Mouse (Mus musculus) limb, embryonic 11.5 days (tissue): ENCODE data around the gene Tmem158. TPM values are rescaled to one million over a fixed set of nuclear protein-coding genes. Genes with fewer than 3 reads are reported as not detected.
A peak's percentile ranks its signal among the peaks of the same experiment; 100 is the strongest.

Experiments
- ATAC-seq: fragments of 200-750 bp; cut with Nextera tagmentation; 2 replicates; pipeline ENCODE4 v1.8.0; 2017; ENCODE audit warnings: low read depth; ENCODE audit not compliant: insufficient number of reproducible peaks, low FRiP score, low TSS enrichment
- DNase-seq: peaks from one replicate; pipeline ENCODE4 v3.0.0-alpha.2; 2015; ENCODE audit warnings: low spot score
- H3K27ac ChIP-seq: fragments of 300-500 bp; sonication (generic); replicated peaks from 2 replicates; pipeline ENCODE4 v1.5.1; 2014; ENCODE audit warnings: low read depth, mild to moderate bottlenecking, low read length
- H3K27me3 ChIP-seq: fragments of 300-500 bp; sonication (generic); 2 replicates; pipeline ENCODE4 v1.6.1; 2014; ENCODE audit warnings: mild to moderate bottlenecking, low read length, mixed read lengths; ENCODE audit not compliant: control insufficient read depth, insufficient read depth
- H3K36me3 ChIP-seq: fragments of 300-500 bp; sonication (generic); 2 replicates; pipeline ENCODE4 v1.6.1; 2014; ENCODE audit warnings: mild to moderate bottlenecking, low read length, moderate library complexity, mixed read lengths; ENCODE audit not compliant: control insufficient read depth, insufficient read depth
- H3K4me1 ChIP-seq: fragments of 300-500 bp; sonication (generic); 2 replicates; pipeline ENCODE4 v1.6.1; 2014; ENCODE audit warnings: low read length, mixed read lengths; ENCODE audit not compliant: control insufficient read depth, insufficient read depth
- H3K4me2 ChIP-seq: fragments of 300-500 bp; sonication (generic); 2 replicates; pipeline ENCODE4 v1.6.1; 2014; ENCODE audit warnings: low read depth, mild to moderate bottlenecking, moderate library complexity; ENCODE audit not compliant: severe bottlenecking
- H3K4me3 ChIP-seq: fragments of 300-500 bp; sonication (generic); 2 replicates; pipeline ENCODE4 v1.5.1; 2014; ENCODE audit warnings: low read depth, low read length
- H3K9ac ChIP-seq: fragments of 300-500 bp; sonication (generic); 2 replicates; pipeline ENCODE4 v1.6.1; 2014; ENCODE audit warnings: mild to moderate bottlenecking, low read length
- H3K9me3 ChIP-seq: fragments of 300-500 bp; sonication (generic); 2 replicates; pipeline ENCODE4 v1.6.1; 2016; ENCODE audit warnings: low read length; ENCODE audit not compliant: control insufficient read depth
- WGBS: fragments of 180-500 bp; shearing (Covaris S2); extraction: QIAGEN DNeasy Blood & Tissue Kit; methylation state at CpG from one replicate; pipeline ENCODE4 v1.1.7; 2014; 5-methylcytosine and 5-hydroxymethylcytosine counted together
- polyA plus RNA-seq: library from polyadenylated mRNA; unstranded; fragments of >200 nt; fragmentation: Nextera tagmentation; extraction: Ambion mirVana; gene quantifications from 2 replicates; pipeline ENCODE4 v1.2.1, GENCODE M21; 2014

Tmem158 gene
- polyA plus RNA-seq, 1 experiment from 2014 or later, result 4.4 TPM

- Histone ChIP-seq H3K4me3 (no peak overlapping the region), H3K9ac (no peak overlapping the region), H3K4me2 (no peak overlapping the region), H3K36me3 (no peaks in the 10 kb centered on the region), H3K27me3 (no peaks in the 10 kb centered on the region), H3K9me3 (no peaks in the 10 kb centered on the region), H3K27ac (no peak overlapping the region), H3K4me1 (0 out of 2 replicates have a peak, but pooled peaks cover 2% of the 10 kb centered on the region)
- no peak for DNase-seq
- 82% methylated on average over 2 of the region's 2 CpGs for WGBS
- ATAC-seq, result no peak
Measured at GRCm38 (mm10) chr9:123240751-123241150, 19.8 kb downstream of the Tmem158 start.

GRCm38 (mm10) chr9:123240271-123240670, 20.3 kb downstream of the Tmem158 start:
- ATAC-seq, result no peak
- Histone ChIP-seq H3K9me3 (no peaks in the 10 kb centered on the region), H3K36me3 (no peaks in the 10 kb centered on the region), H3K27ac (no peak overlapping the region), H3K4me2 (no peak overlapping the region), H3K9ac (no peak overlapping the region), H3K27me3 (no peaks in the 10 kb centered on the region), H3K4me3 (no peak overlapping the region), H3K4me1 (0 out of 2 replicates have a peak, but pooled peaks cover 2% of the 10 kb centered on the region)
- WGBS, result 95% methylated on average over 5 of the region's 5 CpGs
- DNase-seq, result no peak

GRCm38 (mm10) chr9:123239651-123240050, 20.9 kb downstream of the Tmem158 start:
- H3K27ac ChIP-seq, result no peak overlapping the region
- no peak overlapping the region for H3K9ac ChIP-seq
- no peaks in the 10 kb centered on the region for H3K36me3 ChIP-seq
- H3K4me2 ChIP-seq, result no peak overlapping the region
- 0 out of 2 replicates have a peak, but pooled peaks cover 2% of the 10 kb centered on the region for H3K4me1 ChIP-seq
- no peaks in the 10 kb centered on the region for H3K27me3 ChIP-seq
- DNase-seq, result no peak
- 77% methylated on average over 2 of the region's 2 CpGs for WGBS
- H3K9me3 ChIP-seq, result no peaks in the 10 kb centered on the region
- no peak overlapping the region for H3K4me3 ChIP-seq
- ATAC-seq, result no peak

DNA sequence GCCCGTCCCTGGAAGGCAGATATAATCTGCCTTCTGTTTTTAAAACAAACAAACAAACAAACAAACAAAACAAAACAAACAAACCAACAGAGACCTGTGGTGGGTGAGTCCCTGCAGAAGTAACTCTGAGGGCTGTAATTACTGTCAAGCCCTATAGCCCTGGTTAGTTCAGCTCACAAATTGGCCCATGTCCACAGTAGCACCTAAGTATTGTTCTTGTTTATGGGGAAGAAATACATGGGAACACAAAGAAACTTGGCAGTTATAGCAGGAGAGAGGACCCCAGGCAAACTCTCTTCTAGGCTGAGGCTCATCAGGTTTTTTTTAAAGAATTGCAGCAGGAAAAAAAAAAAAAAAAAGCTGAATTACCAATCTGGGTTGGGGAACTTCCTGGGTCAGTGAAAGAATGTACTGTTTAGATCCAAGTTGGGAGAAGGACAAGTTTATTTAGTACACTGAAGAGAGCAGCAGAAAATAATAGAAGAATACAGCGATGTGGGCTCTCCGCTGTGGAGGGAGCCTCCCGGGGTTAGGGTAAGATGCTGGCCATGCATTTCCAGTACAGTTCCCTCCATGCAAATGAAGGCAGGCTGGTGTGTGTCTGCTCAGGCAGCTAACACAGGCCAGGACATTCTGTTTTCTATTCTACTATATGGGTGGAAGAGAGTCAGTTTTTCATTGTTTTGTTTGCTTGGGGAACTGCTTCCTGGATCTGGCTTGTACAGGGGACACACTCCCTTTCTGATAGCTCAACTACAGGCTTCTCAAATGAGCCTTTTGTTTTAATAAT, 22.1 kb downstream of the Tmem158 start:
- Histone ChIP-seq H3K4me3 (no peak overlapping the region), H3K4me2 (no peak overlapping the region), H3K9ac (no peak overlapping the region), H3K27me3 (no peaks in the 10 kb centered on the region), H3K9me3 (no peaks in the 10 kb centered on the region), H3K4me1 (0 out of 2 replicates have a peak, but pooled peaks cover 2% of the 10 kb centered on the region), H3K27ac (no peak overlapping the region), H3K36me3 (no peaks in the 10 kb centered on the region)
- ATAC-seq (peak; percentile 57; the same call in 1 of the 2 replicates), DNase-seq (no peak)
- 56% methylated on average over 4 of the region's 4 CpGs for WGBS

DNA sequence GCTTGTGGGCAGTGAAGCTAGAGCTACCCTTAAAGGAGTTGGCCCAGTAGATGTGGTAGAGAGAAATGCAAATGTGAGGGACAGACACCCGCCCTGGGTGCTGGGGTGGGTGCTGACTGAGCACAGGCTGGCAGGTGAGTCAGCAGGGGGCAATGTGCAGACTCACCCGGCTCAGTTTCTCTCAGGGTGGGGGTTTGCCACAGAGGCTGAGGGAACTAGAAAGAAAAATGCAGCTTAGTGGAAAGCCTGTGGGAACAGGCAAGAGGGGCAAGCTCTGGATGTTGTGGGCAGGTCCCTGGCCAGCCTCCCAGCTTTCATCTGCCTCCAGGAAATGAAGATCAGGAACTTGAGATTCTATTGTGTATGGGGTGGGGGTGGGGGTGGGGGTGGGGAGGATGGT, 22.8 kb downstream of the Tmem158 start:
- Histone ChIP-seq H3K27me3 (no peaks in the 10 kb centered on the region), H3K36me3 (no peaks in the 10 kb centered on the region), H3K4me2 (no peak overlapping the region), H3K9ac (no peak overlapping the region), H3K4me3 (no peak overlapping the region), H3K4me1 (0 out of 2 replicates have a peak, but pooled peaks cover 2% of the 10 kb centered on the region), H3K27ac (no peak overlapping the region), H3K9me3 (no peaks in the 10 kb centered on the region)
- DNase-seq, result no peak
- ATAC-seq, result no peak
- WGBS, result 54% methylated on average over 2 of the region's 2 CpGs

GRCm38 (mm10) chr9:123235621-123236020, 24.9 kb downstream of the Tmem158 start:
- no peak overlapping the region for H3K4me3 ChIP-seq
- no peak for DNase-seq
- H3K9me3 ChIP-seq, result no peaks in the 10 kb centered on the region
- no peaks in the 10 kb centered on the region for H3K27me3 ChIP-seq
- no peak overlapping the region for H3K9ac ChIP-seq
- H3K4me1 ChIP-seq, result 0 out of 2 replicates have a peak, but pooled peaks cover 2% of the 10 kb centered on the region
- ATAC-seq, result no peak
- no peak overlapping the region for H3K27ac ChIP-seq
- WGBS, result 55% methylated on average over 3 of the region's 3 CpGs
- no peaks in the 10 kb centered on the region for H3K36me3 ChIP-seq
- no peak overlapping the region for H3K4me2 ChIP-seq

DNA sequence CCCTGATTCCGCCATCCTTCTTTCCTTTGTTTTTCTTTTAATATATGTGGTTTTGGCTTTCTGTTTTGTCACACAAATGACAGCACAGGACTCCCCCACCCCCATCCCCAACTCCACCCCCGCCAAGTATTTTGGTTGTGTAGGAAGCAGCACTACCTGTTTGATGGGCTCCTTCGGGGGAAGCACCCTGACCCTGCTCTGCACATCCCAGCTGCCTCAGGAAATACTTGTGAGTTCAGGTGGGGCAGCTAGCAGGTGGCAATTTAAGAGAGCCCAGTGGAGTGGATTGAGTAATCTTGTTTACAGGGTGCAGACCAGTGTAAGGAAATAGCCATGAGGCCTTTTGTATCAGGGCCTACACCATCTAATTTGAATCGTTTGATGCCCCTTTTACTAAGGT, 30.7 kb downstream of the Tmem158 start:
- ATAC-seq, result no peak
- H3K4me1 ChIP-seq, result no peaks in the 10 kb centered on the region
- no peaks in the 10 kb centered on the region for H3K36me3 ChIP-seq
- H3K4me2 ChIP-seq, result no peak overlapping the region
- H3K27me3 ChIP-seq, result no peaks in the 10 kb centered on the region
- H3K9me3 ChIP-seq, result no peaks in the 10 kb centered on the region
- H3K9ac ChIP-seq, result no peak overlapping the region
- H3K4me3 ChIP-seq, result no peak overlapping the region
- no peak for DNase-seq
- H3K27ac ChIP-seq, result no peak overlapping the region
- WGBS, result 77% methylated on average over 4 of the region's 4 CpGs

- no peak for DNase-seq
- no peak overlapping the region for H3K9ac ChIP-seq
- H3K4me2 ChIP-seq, result no peak overlapping the region
- H3K36me3 ChIP-seq, result no peaks in the 10 kb centered on the region
- no peaks in the 10 kb centered on the region for H3K9me3 ChIP-seq
- no peak for ATAC-seq
- no peak overlapping the region for H3K27ac ChIP-seq
- no peaks in the 10 kb centered on the region for H3K4me1 ChIP-seq
- H3K4me3 ChIP-seq, result no peak overlapping the region
- H3K27me3 ChIP-seq, result no peaks in the 10 kb centered on the region
Measured at GRCm38 (mm10) chr9:123228671-123229070, 31.9 kb downstream of the Tmem158 start.
